Mouse (Mus musculus) MEL (cell line): ENCODE results near the gene Strn. TPM values are rescaled to one million over a fixed set of nuclear protein-coding genes. Genes with fewer than 3 reads are reported as not detected.

Source experiments
- DNase-seq: peaks from one replicate; pipeline ENCODE4 v3.0.0; 2011; ENCODE audit warnings: low read depth, low spot score
- H3K27ac ChIP-seq: 2 replicates; pipeline ENCODE4 v1.5.1; 2012; ENCODE audit warnings: low read depth, mild to moderate bottlenecking, control low read depth, low read length, moderate library complexity; ENCODE audit not compliant: control insufficient read depth
- H3K27me3 ChIP-seq, 2 experiments: fragments of 150-350 bp in 1 of 2; sonication (generic) in 1 of 2; 2 replicates each; pipeline ENCODE4 v1.6.1; 2012; ENCODE audit warnings: low read length in 2 of 2, mild to moderate bottlenecking in 2 of 2, improper control_type of control experiment in 1 of 2, moderate library complexity in 1 of 2; ENCODE audit not compliant: insufficient read depth in 2 of 2, control insufficient read depth in 1 of 2
- H3K36me3 ChIP-seq, 2 experiments: 2 replicates each; pipeline ENCODE4 v1.6.1; 2012 to 2014; ENCODE audit warnings: low read length in 2 of 2, improper control_type of control experiment in 1 of 2, inconsistent platforms in 1 of 2, mild to moderate bottlenecking in 1 of 2; ENCODE audit not compliant: insufficient read depth in 2 of 2, control insufficient read depth in 1 of 2
- H3K4me1 ChIP-seq, 2 experiments: fragments of 150-350 bp in 1 of 2; sonication (generic) in 1 of 2; 2 replicates each; pipeline ENCODE4 v1.6.1; 2012; ENCODE audit warnings: low read length in 2 of 2, improper control_type of control experiment in 1 of 2, mild to moderate bottlenecking in 1 of 2; ENCODE audit not compliant: insufficient read depth in 2 of 2, control insufficient read depth in 1 of 2
- H3K4me3 ChIP-seq, 2 experiments: fragments of 150-350 bp in 1 of 2; sonication (generic) in 1 of 2; 2 replicates each; pipeline ENCODE4 v1.5.1; 2012; ENCODE audit warnings: low read depth in 2 of 2, low read length in 2 of 2, mild to moderate bottlenecking in 2 of 2, moderate library complexity in 2 of 2, control low read depth in 1 of 2, improper control_type of control experiment in 1 of 2; ENCODE audit not compliant: control insufficient read depth in 1 of 2, insufficient read depth in 1 of 2
- H3K79me2 ChIP-seq: 2 replicates; pipeline ENCODE4 v1.6.1; 2012; ENCODE audit warnings: mild to moderate bottlenecking, low read length, moderate library complexity; ENCODE audit not compliant: control insufficient read depth, poor library complexity, insufficient read depth
- H3K9ac ChIP-seq: 2 replicates; pipeline ENCODE4 v1.6.1; 2012; ENCODE audit warnings: low read depth, mild to moderate bottlenecking, control low read depth, low read length, moderate library complexity; ENCODE audit not compliant: control insufficient read depth, poor library complexity, severe bottlenecking
- H3K9me3 ChIP-seq: fragments of 150-350 bp; sonication (generic); replicated peaks from 2 replicates; pipeline ENCODE4 v1.6.1; 2012; ENCODE audit warnings: mild to moderate bottlenecking, low read length, improper control_type of control experiment, moderate library complexity; ENCODE audit not compliant: insufficient read depth
- BHLHE40 ChIP-seq: IDR thresholded peaks from 2 replicates; pipeline ENCODE4 v1.6.1; 2012; ENCODE audit warnings: low read depth, mild to moderate bottlenecking, inconsistent platforms, low read length, improper control_type of control experiment, borderline replicate concordance
- CHD2 ChIP-seq: IDR thresholded peaks from 2 replicates; pipeline ENCODE4 v1.6.1; 2011; ENCODE audit warnings: low read length, improper control_type of control experiment
- CTCF ChIP-seq, 3 experiments: IDR thresholded peaks in 2 of 3; conservative IDR thresholded peaks in 1 of 3; 2 replicates each; pipeline ENCODE4 v1.5.1; 2011 to 2012; ENCODE audit warnings: low read length in 3 of 3, low read depth in 2 of 3, mild to moderate bottlenecking in 2 of 3, improper control_type of control experiment in 1 of 3, inconsistent platforms in 1 of 3, mixed read lengths in 1 of 3, moderate library complexity in 1 of 3; ENCODE audit not compliant: control insufficient read depth in 1 of 3, insufficient read depth in 1 of 3, poor library complexity in 1 of 3, severe bottlenecking in 1 of 3
- ELF1 ChIP-seq: IDR thresholded peaks from 2 replicates; pipeline ENCODE4 v1.6.1; 2014; ENCODE audit warnings: low read depth, mild to moderate bottlenecking, inconsistent platforms, low read length, improper control_type of control experiment, moderate library complexity
- EP300 ChIP-seq, 2 experiments: IDR thresholded peaks; 2 replicates each; pipeline ENCODE4 v1.6.1; 2011; ENCODE audit warnings: improper control_type of control experiment in 2 of 2, low read length in 2 of 2, low read depth in 1 of 2, mild to moderate bottlenecking in 1 of 2
- ETS1 ChIP-seq: IDR thresholded peaks from 2 replicates; pipeline ENCODE4 v1.6.1; 2012; ENCODE audit warnings: low read depth, mild to moderate bottlenecking, inconsistent platforms, low read length, improper control_type of control experiment, moderate library complexity
- KAT2A ChIP-seq: conservative IDR thresholded peaks from 2 replicates; pipeline ENCODE4 v1.6.1; 2012; ENCODE audit warnings: low read depth, low read length, improper control_type of control experiment, inconsistent platforms
- MAX ChIP-seq: IDR thresholded peaks from 2 replicates; pipeline ENCODE4 v1.6.1; 2011; ENCODE audit warnings: low read length, improper control_type of control experiment
- MAZ ChIP-seq: IDR thresholded peaks from 2 replicates; pipeline ENCODE4 v1.6.1; 2012; ENCODE audit warnings: low read depth, mild to moderate bottlenecking, inconsistent platforms, low read length, improper control_type of control experiment
- MEF2A ChIP-seq: IDR thresholded peaks from 2 replicates; pipeline ENCODE4 v1.6.1; 2014; ENCODE audit warnings: low read depth, mild to moderate bottlenecking, inconsistent platforms, low read length, improper control_type of control experiment; ENCODE audit not compliant: poor library complexity, insufficient replicate concordance, severe bottlenecking; ENCODE audit errors: extremely low read depth
- MXI1 ChIP-seq: IDR thresholded peaks from 2 replicates; pipeline ENCODE4 v1.6.1; 2011; ENCODE audit warnings: mild to moderate bottlenecking, low read depth, low read length, improper control_type of control experiment
- NELFE ChIP-seq: IDR thresholded peaks from 2 replicates; pipeline ENCODE4 v1.6.1; 2011; ENCODE audit warnings: low read depth, low read length, improper control_type of control experiment
- NRF1 ChIP-seq: IDR thresholded peaks from 2 replicates; pipeline ENCODE4 v1.6.1; 2014; ENCODE audit warnings: low read depth, mild to moderate bottlenecking, inconsistent platforms, low read length, improper control_type of control experiment, moderate library complexity; ENCODE audit not compliant: poor library complexity, insufficient read depth, severe bottlenecking
- POLR2AphosphoS5 ChIP-seq: IDR thresholded peaks from 2 replicates; pipeline ENCODE4 v1.6.1; 2012; ENCODE audit warnings: low read depth, borderline replicate concordance, mild to moderate bottlenecking, inconsistent platforms, low read length, moderate library complexity, mixed read lengths
- RAD21 ChIP-seq: IDR thresholded peaks from 2 replicates; pipeline ENCODE4 v1.6.1; 2011; ENCODE audit warnings: mild to moderate bottlenecking, low read depth, low read length, improper control_type of control experiment
- SIN3A ChIP-seq: IDR thresholded peaks from 2 replicates; pipeline ENCODE4 v1.6.1; 2012; ENCODE audit warnings: low read length, improper control_type of control experiment, inconsistent platforms
- TBP ChIP-seq: IDR thresholded peaks from 2 replicates; pipeline ENCODE4 v1.8.0; 2011; ENCODE audit warnings: low read depth, low read length, improper control_type of control experiment
- TCF12 ChIP-seq: IDR thresholded peaks from 2 replicates; pipeline ENCODE4 v1.6.1; 2014; ENCODE audit warnings: low read depth, mild to moderate bottlenecking, inconsistent platforms, low read length, improper control_type of control experiment, moderate library complexity
- UBTF ChIP-seq: IDR thresholded peaks from 2 replicates; pipeline ENCODE4 v1.6.1; 2012; ENCODE audit warnings: low read depth, mild to moderate bottlenecking, inconsistent platforms, low read length, improper control_type of control experiment, moderate library complexity, borderline replicate concordance; ENCODE audit not compliant: insufficient read depth
- USF1 ChIP-seq: IDR thresholded peaks from 2 replicates; pipeline ENCODE4 v1.6.1; 2014; ENCODE audit warnings: low read depth, mild to moderate bottlenecking, inconsistent platforms, low read length, improper control_type of control experiment, moderate library complexity
- ZMIZ1 ChIP-seq: IDR thresholded peaks from 2 replicates; pipeline ENCODE4 v1.6.1; 2012; ENCODE audit warnings: low read depth, mild to moderate bottlenecking, inconsistent platforms, low read length, improper control_type of control experiment, moderate library complexity
- polyA plus RNA-seq, 2 experiments: library from polyadenylated mRNA; stranded (reverse) in 1 of 2; unstranded in 1 of 2; fragments of >175 nt in 1 of 2; fragments of >200 nt in 1 of 2; gene quantifications; 2 replicates each; pipeline versions ENCODE4 v1.2.1 to v1.2.4; 2012; ENCODE audit warnings: low replicate concordance in 2 of 2, low read depth in 1 of 2; ENCODE audit not compliant: insufficient read length in 2 of 2, insufficient read depth in 1 of 2, missing spikeins in 1 of 2
- total RNA-seq: library from RNA; depleted of rRNA; stranded (reverse); fragments of 300-350 nt; gene quantifications from 2 replicates; pipeline ENCODE4 v1.2.3, GENCODE M21; 2012

The Strn gene
- total and polyA plus RNA-seq, 3 experiments, result 10.2 to 13.9 TPM; not detected in 1

DNA sequence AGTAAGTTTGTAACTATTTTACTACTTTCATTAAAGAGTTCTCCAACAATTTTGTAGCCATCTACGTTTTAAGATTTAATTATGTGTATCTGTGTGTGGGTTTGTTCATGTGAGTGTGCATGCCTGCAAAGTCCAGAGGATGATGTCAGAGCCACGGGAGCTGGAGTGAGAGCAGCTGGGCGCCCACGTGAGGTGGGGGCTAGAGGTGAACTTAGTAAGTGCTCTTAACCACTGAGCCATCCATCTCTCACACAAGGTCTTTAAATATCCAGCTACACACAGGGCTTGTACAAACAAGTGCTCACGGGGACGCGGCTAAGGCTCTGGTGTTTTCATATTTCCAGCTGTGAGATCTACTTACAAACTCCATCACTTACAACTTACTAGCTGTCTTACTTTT lies 29.1 kb upstream of the Strn start:
- Histone ChIP-seq H3K27me3 (no peaks in the 10 kb centered on the region), H3K9me3 (no peaks in the 10 kb centered on the region), H3K4me1 (peaks cover 0 to 4% of the 10 kb centered on the region in 2 experiments; a peak in 1 of 4 replicates), H3K36me3 (peaks cover 0 to 2% of the 10 kb centered on the region in 2 experiments; a peak in 2 of 4 replicates), H3K27ac (no peak overlapping the region), H3K79me2 (no peaks in the 10 kb centered on the region), H3K9ac (no peak overlapping the region), H3K4me3 (no peak overlapping the region)
- TF ChIP-seq MAZ, result no peak
- no peak for TF ChIP-seq MEF2A
- no peak for TF ChIP-seq CHD2
- TF ChIP-seq TCF12, result no peak
- no peak for TF ChIP-seq KAT2A
- TF ChIP-seq BHLHE40, result no peak
- no peak for TF ChIP-seq NRF1
- TF ChIP-seq ELF1, result no peak
- no peak for TF ChIP-seq CTCF (IDR thresholded peaks at IDR 0.05 in 2 of 3, conservative IDR thresholded peaks at IDR 0.05 in 1 of 3; ENCODE audit: control insufficient read depth in 1 of 3, insufficient read depth in 1 of 3, low read depth in 2 of 3, low read length in 3 of 3, poor library complexity in 1 of 3, severe bottlenecking in 1 of 3)
- no peak for TF ChIP-seq POLR2AphosphoS5
- no peak for TF ChIP-seq ETS1
- no peak for TF ChIP-seq UBTF
- DNase-seq, result no peak

DNA sequence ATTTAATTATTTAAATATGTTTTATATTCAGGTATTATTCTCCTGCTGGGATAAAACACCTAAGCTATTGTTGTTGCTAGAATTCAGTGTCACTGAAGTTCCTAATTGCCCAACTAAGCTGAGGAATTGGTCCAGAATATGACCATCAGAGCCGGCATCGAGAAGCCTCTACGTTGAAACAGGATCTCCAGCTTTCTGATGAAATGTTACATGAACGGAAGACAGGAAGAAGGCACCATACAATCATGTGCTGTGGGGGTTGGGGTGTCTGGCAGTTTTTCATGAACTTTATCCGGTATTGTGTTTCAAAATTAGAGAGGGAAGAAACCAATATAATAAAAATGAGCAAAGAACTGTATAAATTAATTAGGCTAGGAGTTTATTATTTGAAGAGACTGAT lies 26.3 kb upstream of the Strn start:
- no peaks in the 10 kb centered on the region for H3K9me3 ChIP-seq
- peaks cover 0 to 2% of the 10 kb centered on the region in 2 experiments; a peak in 2 of 4 replicates for H3K36me3 ChIP-seq
- TF ChIP-seq EP300 (IDR thresholded peaks at IDR 0.05; ENCODE audit: low read depth in 1 of 2, low read length in 2 of 2) (no peak), TBP (no peak), POLR2AphosphoS5 (no peak), SIN3A (no peak), MXI1 (no peak), MAZ (no peak), TCF12 (no peak), KAT2A (no peak), USF1 (no peak), ETS1 (no peak), RAD21 (no peak), MAX (no peak), ZMIZ1 (no peak), NELFE (no peak), NRF1 (no peak), ELF1 (no peak)
- H3K79me2 ChIP-seq, result no peaks in the 10 kb centered on the region
- no peak overlapping the region for H3K4me3 ChIP-seq
- H3K27ac ChIP-seq, result no peak overlapping the region
- H3K27me3 ChIP-seq, result no peaks in the 10 kb centered on the region
- no peak overlapping the region for H3K9ac ChIP-seq
- H3K4me1 ChIP-seq, result no peaks in the 10 kb centered on the region
- no peak for DNase-seq
